Mouse (Mus musculus): ENCODE measurements around the gene 4931422A03Rik. TPM values are rescaled to one million over a fixed set of nuclear protein-coding genes. Genes with fewer than 3 reads are reported as not detected.

4931422A03Rik gene
- total and polyA plus RNA-seq, 3 experiments, result 0.50 to 4.9 TPM; not detected in 1

GRCm38 (mm10) chr2:104001076-104001475, 27.1 kb downstream of the 4931422A03Rik start:
- Histone ChIP-seq H3K4me3 (ENCODE audit: control insufficient read depth in 1 of 2, insufficient read depth in 1 of 2, low read depth in 2 of 2, low read length in 2 of 2) (no peak overlapping the region), H3K27me3 (ENCODE audit: control insufficient read depth in 1 of 2, insufficient read depth in 2 of 2, low read length in 2 of 2) (peaks cover 0 to under 1% of the 10 kb centered on the region in 2 experiments; a peak in 2 of 4 replicates), H3K9ac (ENCODE audit: control insufficient read depth, low read depth, low read length, poor library complexity, severe bottlenecking) (no peak overlapping the region), H3K27ac (ENCODE audit: control insufficient read depth, low read depth, low read length) (no peak overlapping the region), H3K79me2 (ENCODE audit: control insufficient read depth, insufficient read depth, low read length, poor library complexity) (no peaks in the 10 kb centered on the region), H3K9me3 (replicated peaks; ENCODE audit: insufficient read depth, low read length) (no peaks in the 10 kb centered on the region), H3K4me1 (ENCODE audit: control insufficient read depth in 1 of 2, insufficient read depth in 2 of 2, low read length in 2 of 2) (0 out of 4 replicates have a peak, but pooled peaks cover 0 to 5% of the 10 kb centered on the region in 2 experiments), H3K36me3 (ENCODE audit: control insufficient read depth in 1 of 2, insufficient read depth in 2 of 2, low read length in 2 of 2) (peaks cover 0 to 3% of the 10 kb centered on the region in 2 experiments; a peak in 1 of 4 replicates)
- peak; percentile 84 for DNase-seq (ENCODE audit: low read depth, low spot score)
- no peak for TF ChIP-seq RCOR1 (IDR thresholded peaks at IDR 0.05; ENCODE audit: low read depth, low read length)
- no peak for TF ChIP-seq KAT2A (conservative IDR thresholded peaks at IDR 0.05; ENCODE audit: low read depth, low read length)
- no peak for TF ChIP-seq MAFK (IDR thresholded peaks at IDR 0.05; ENCODE audit: borderline replicate concordance, low read depth, low read length)
- TF ChIP-seq GATA1 (IDR thresholded peaks at IDR 0.05; ENCODE audit: low read depth, low read length), result no peak
- peak; percentile 98 for TF ChIP-seq SMC3 (IDR thresholded peaks at IDR 0.05; ENCODE audit: low read depth, low read length)
- TF ChIP-seq CHD1 (IDR thresholded peaks at IDR 0.05; ENCODE audit: low read depth, low read length), result no peak
- TF ChIP-seq MAX (IDR thresholded peaks at IDR 0.05; ENCODE audit: low read length), result no peak
- no peak for TF ChIP-seq ZKSCAN1 (IDR thresholded peaks at IDR 0.05; ENCODE audit: low read depth, low read length)
- TF ChIP-seq MXI1 (IDR thresholded peaks at IDR 0.05; ENCODE audit: low read depth, low read length), result 0 out of 2 replicates have a peak, but pooled peaks have one; percentile 39
- no peak for TF ChIP-seq ELF1 (IDR thresholded peaks at IDR 0.05; ENCODE audit: low read depth, low read length)
- no peak for TF ChIP-seq NELFE (IDR thresholded peaks at IDR 0.05; ENCODE audit: low read depth, low read length)
- peak; percentile 99 for TF ChIP-seq RAD21 (IDR thresholded peaks at IDR 0.05; ENCODE audit: low read depth, low read length)
- TF ChIP-seq USF1 (IDR thresholded peaks at IDR 0.05; ENCODE audit: low read depth, low read length), result no peak
- 0 out of 2 replicates have a peak, but pooled peaks have one; percentile 49 for TF ChIP-seq JUND (IDR thresholded peaks at IDR 0.05; ENCODE audit: low read depth, low read length)
- no peak for TF ChIP-seq MYB (IDR thresholded peaks at IDR 0.05; ENCODE audit: low read depth, low read length)
- TF ChIP-seq POLR2AphosphoS2 (IDR thresholded peaks at IDR 0.05; ENCODE audit: low read length), result no peak
- no peak for TF ChIP-seq TBP (IDR thresholded peaks at IDR 0.05; ENCODE audit: low read depth, low read length)
- TF ChIP-seq MEF2A (IDR thresholded peaks at IDR 0.05; ENCODE audit: extremely low read depth, insufficient replicate concordance, low read depth, low read length, poor library complexity, severe bottlenecking), result no peak
- no peak for TF ChIP-seq ETS1 (IDR thresholded peaks at IDR 0.05; ENCODE audit: low read depth, low read length)
- no peak for TF ChIP-seq HCFC1 (IDR thresholded peaks at IDR 0.05; ENCODE audit: low read depth, low read length)
- no peak for TF ChIP-seq ZMIZ1 (IDR thresholded peaks at IDR 0.05; ENCODE audit: low read depth, low read length)
- no peak for TF ChIP-seq GABPA (IDR thresholded peaks at IDR 0.05; ENCODE audit: low read depth, low read length)
- TF ChIP-seq NRF1 (IDR thresholded peaks at IDR 0.05; ENCODE audit: insufficient read depth, low read depth, low read length, poor library complexity, severe bottlenecking), result no peak
- TF ChIP-seq SIN3A (IDR thresholded peaks at IDR 0.05; ENCODE audit: low read length), result peak; percentile 67
- TF ChIP-seq TCF12 (IDR thresholded peaks at IDR 0.05; ENCODE audit: low read depth, low read length), result no peak
- no peak for TF ChIP-seq POLR2AphosphoS5 (IDR thresholded peaks at IDR 0.05; ENCODE audit: borderline replicate concordance, low read depth, low read length)
- no peak for TF ChIP-seq POLR2A (IDR thresholded peaks at IDR 0.05; ENCODE audit: control insufficient read depth in 1 of 2, insufficient read depth in 1 of 2, low read depth in 1 of 2, low read length in 2 of 2, poor library complexity in 1 of 2)
- no peak for TF ChIP-seq E2F4 (IDR thresholded peaks at IDR 0.05; ENCODE audit: borderline replicate concordance, low read depth, low read length)
- TF ChIP-seq MYC (IDR thresholded peaks at IDR 0.05; ENCODE audit: low read depth, low read length), result no peak
- 0 out of 2 replicates have a peak, but pooled peaks have one; percentile 26 for TF ChIP-seq MAZ (IDR thresholded peaks at IDR 0.05; ENCODE audit: low read depth, low read length)
- TF ChIP-seq USF2 (IDR thresholded peaks at IDR 0.05; ENCODE audit: borderline replicate concordance in 1 of 2, insufficient read depth in 1 of 2, low read depth in 1 of 2, low read length in 2 of 2), result no peak
- TF ChIP-seq CTCF (IDR thresholded peaks at IDR 0.05 in 2 of 3, conservative IDR thresholded peaks at IDR 0.05 in 1 of 3; ENCODE audit: control insufficient read depth in 1 of 3, insufficient read depth in 1 of 3, low read depth in 2 of 3, low read length in 3 of 3, poor library complexity in 1 of 3, severe bottlenecking in 1 of 3), result peak; percentile 70 to 96 (median 72)
- TF ChIP-seq ZC3H11A (IDR thresholded peaks at IDR 0.05; ENCODE audit: low read depth, low read length), result peak; percentile 99
- no peak for TF ChIP-seq CHD2 (IDR thresholded peaks at IDR 0.05; ENCODE audit: low read length)
- TF ChIP-seq ZNF384 (IDR thresholded peaks at IDR 0.05; ENCODE audit: low read depth, low read length), result peak; percentile 29; the same call in 1 of the 2 replicates
- TF ChIP-seq BHLHE40 (IDR thresholded peaks at IDR 0.05; ENCODE audit: borderline replicate concordance, low read depth, low read length), result peak; percentile 20; the same call in 1 of the 2 replicates
- no peak for TF ChIP-seq EP300 (IDR thresholded peaks at IDR 0.05; ENCODE audit: low read depth in 1 of 2, low read length in 2 of 2)
- TF ChIP-seq TAL1 (IDR thresholded peaks at IDR 0.05; ENCODE audit: low read length), result no peak
